Mouse (Mus musculus) lung, postnatal 10 days (tissue): Measurements from ENCODE around the gene Mrpl35.
"Not testable (repeated sequence)": the region's sequence is repeated elsewhere in the genome, so short reads cannot be mapped to it uniquely, and the experiment has no call there.

ENCODE experiments used
- DNase-seq: peaks from one replicate; pipeline ENCODE4 v3.0.0; 2021

Gene Mrpl35

GRCm38 (mm10) chr6:71826869-71827268 is at the start of gene Mrpl35:
Mrpl35 (minus strand) TSS chr6:71826969.
- no peak for DNase-seq

- DNase-seq = no peak
Measured at GRCm38 (mm10) chr6:71871396-71871795, 44.6 kb upstream of the Mrpl35 start.

- DNase-seq = peak; percentile 8
Measured at GRCm38 (mm10) chr6:71868809-71869208, 42.0 kb upstream of the Mrpl35 start.

GRCm38 (mm10) chr6:71867751-71868150 is 41.0 kb upstream of the Mrpl35 start:
- no peak for DNase-seq

- not testable (repeated sequence) for DNase-seq
Measured at GRCm38 (mm10) chr6:71846906-71847305, 20.1 kb upstream of the Mrpl35 start.

- DNase-seq = no peak
Measured at GRCm38 (mm10) chr6:71840597-71841290, 14.0 kb upstream of the Mrpl35 start.

GRCm38 (mm10) chr6:71839815-71840214 is 13.0 kb upstream of the Mrpl35 start:
- no peak for DNase-seq

GRCm38 (mm10) chr6:71836811-71837210 is 10.0 kb upstream of the Mrpl35 start:
- no peak for DNase-seq

GRCm38 (mm10) chr6:71831581-71831960 is 4.8 kb upstream of the Mrpl35 start:
- DNase-seq = peak; percentile 98

GRCm38 (mm10) chr6:71830690-71831580 is 4.2 kb upstream of the Mrpl35 start, which contains the start of gene Immt:
Immt (plus strand) TSS chr6:71831331.
- DNase-seq = peak; percentile 98

GRCm38 (mm10) chr6:71829768-71830167 is 3.0 kb upstream of the Mrpl35 start:
- no peak for DNase-seq

- DNase-seq = no peak
Measured at GRCm38 (mm10) chr6:71823961-71824360, 2.8 kb downstream of the Mrpl35 start.

- peak; percentile 94 for DNase-seq
Measured at GRCm38 (mm10) chr6:71823488-71823887, 3.3 kb downstream of the Mrpl35 start.

- no peak for DNase-seq
Measured at GRCm38 (mm10) chr6:71823085-71823484, 3.7 kb downstream of the Mrpl35 start.

- DNase-seq = no peak
Measured at GRCm38 (mm10) chr6:71819764-71820292, 6.9 kb downstream of the Mrpl35 start.

- no peak for DNase-seq
Measured at GRCm38 (mm10) chr6:71812820-71813219, 13.9 kb downstream of the Mrpl35 start.

GRCm38 (mm10) chr6:71809890-71810289 is 16.9 kb downstream of the Mrpl35 start:
- DNase-seq = no peak

GRCm38 (mm10) chr6:71806713-71807112 is 20.1 kb downstream of the Mrpl35 start:
- no peak for DNase-seq

GRCm38 (mm10) chr6:71804061-71804829 is 22.5 kb downstream of the Mrpl35 start:
- peak; percentile 71 for DNase-seq

- no peak for DNase-seq
Measured at GRCm38 (mm10) chr6:71803609-71804008, 23.2 kb downstream of the Mrpl35 start.

- DNase-seq = no peak
Measured at GRCm38 (mm10) chr6:71801714-71802094, 25.1 kb downstream of the Mrpl35 start.

GRCm38 (mm10) chr6:71801011-71801713 is 25.6 kb downstream of the Mrpl35 start:
- DNase-seq = no peak
